Mouse (Mus musculus): ENCODE measurements around the gene Fam219a. TPM values are rescaled to one million over a fixed set of nuclear protein-coding genes. Genes with fewer than 3 reads are reported as not detected.

The Fam219a gene
- polyA plus RNA-seq, 1 experiment from 2014 or later: 3.1 TPM

- no peak overlapping the region for H3K27ac ChIP-seq
- H3K27me3 ChIP-seq: peaks cover 27% of the 10 kb centered on the region
- no peak for ATAC-seq (ENCODE audit: insufficient number of reproducible peaks, insufficient read depth, low FRiP score, low TSS enrichment, low read depth)
- 29% methylated on average over 6 of the region's 6 CpGs for WGBS
- no peak overlapping the region for H3K9ac ChIP-seq
- no peaks in the 10 kb centered on the region for H3K36me3 ChIP-seq
- peak overlapping the region; percentile 26; the same call in 1 of the 2 replicates for H3K4me2 ChIP-seq
- H3K4me1 ChIP-seq: peaks cover 24% of the 10 kb centered on the region
- H3K9me3 ChIP-seq: no peaks in the 10 kb centered on the region
- no peak overlapping the region for H3K4me3 ChIP-seq
Measured at GRCm38 (mm10) chr4:41575914-41576313, 6.6 kb upstream of the Fam219a start.

GRCm38 (mm10) chr4:41573492-41573891, 4.2 kb upstream of the Fam219a start:
- 62% methylated on average over 4 of the region's 4 CpGs for WGBS
- H3K4me3 ChIP-seq: no peak overlapping the region

GRCm38 (mm10) chr4:41571490-41571889, 2.2 kb upstream of the Fam219a start:
- Histone ChIP-seq H3K4me2 (no peak overlapping the region), H3K27ac (no peak overlapping the region), H3K27me3 (peaks cover 40% of the 10 kb centered on the region), H3K4me1 (peaks cover 44% of the 10 kb centered on the region), H3K36me3 (no peaks in the 10 kb centered on the region), H3K9me3 (no peaks in the 10 kb centered on the region), H3K9ac (no peak overlapping the region), H3K4me3 (no peak overlapping the region)
- 25% methylated on average over 5 of the region's 5 CpGs for WGBS
- ATAC-seq (ENCODE audit: insufficient number of reproducible peaks, insufficient read depth, low FRiP score, low TSS enrichment, low read depth): no peak

More at GRCm38 (mm10) chr4:41573492-41573891, 4.2 kb upstream of the Fam219a start:
- peaks cover 31% of the 10 kb centered on the region for H3K27me3 ChIP-seq
- no peak for ATAC-seq (ENCODE audit: insufficient number of reproducible peaks, insufficient read depth, low FRiP score, low TSS enrichment, low read depth)
- H3K4me1 ChIP-seq: peaks cover 32% of the 10 kb centered on the region
- no peak overlapping the region for H3K27ac ChIP-seq
- no peaks in the 10 kb centered on the region for H3K9me3 ChIP-seq
- no peak overlapping the region for H3K4me2 ChIP-seq
- H3K9ac ChIP-seq: no peak overlapping the region
- no peaks in the 10 kb centered on the region for H3K36me3 ChIP-seq

DNA sequence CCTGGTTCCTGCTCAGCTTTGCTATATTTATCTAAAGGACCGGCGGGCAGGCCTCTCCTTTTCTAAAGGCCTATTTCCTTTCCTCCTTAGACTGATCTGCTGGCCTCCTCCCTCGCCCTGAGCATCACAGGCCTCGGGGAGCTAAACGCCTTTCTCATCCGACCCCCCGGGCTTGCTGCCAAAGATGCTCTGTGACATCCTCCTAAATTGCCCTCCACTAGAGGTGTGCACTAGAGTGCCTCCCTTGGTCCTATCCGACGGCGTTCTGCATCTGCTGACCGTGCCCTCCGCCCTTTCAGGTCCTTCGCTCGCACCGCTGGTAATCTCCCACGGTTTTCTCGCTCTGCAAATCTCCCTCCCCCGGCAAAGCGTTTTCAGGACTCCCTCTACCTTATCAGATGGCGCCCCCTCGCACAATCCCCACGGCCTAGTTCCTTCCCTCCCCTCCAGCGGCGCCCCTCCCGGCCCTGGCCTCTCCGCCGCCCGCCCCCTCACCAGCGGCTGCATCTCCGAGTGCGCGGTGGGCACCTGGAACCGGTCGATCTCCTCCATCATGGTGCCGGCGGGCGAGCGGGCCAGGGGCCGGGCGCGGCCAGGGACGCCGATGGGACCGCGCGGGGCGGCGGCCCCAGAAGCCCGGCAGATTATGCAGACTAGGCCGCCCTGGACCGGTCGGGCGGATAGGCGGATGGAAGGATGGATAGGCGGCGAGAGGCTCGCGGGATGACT, 492 bp downstream of the Fam219a start:
- H3K4me2 ChIP-seq: peak overlapping the region; percentile 96
- peaks cover 44% of the 10 kb centered on the region for H3K27me3 ChIP-seq
- H3K4me3 ChIP-seq: peak overlapping the region; percentile 80
- no peaks in the 10 kb centered on the region for H3K9me3 ChIP-seq
- ATAC-seq (ENCODE audit: insufficient number of reproducible peaks, insufficient read depth, low FRiP score, low TSS enrichment, low read depth): no peak; the same call in none of the 2 replicates
- H3K27ac ChIP-seq: no peak overlapping the region; the same call in 1 of the 2 replicates
- peak overlapping the region; percentile 78 for H3K9ac ChIP-seq
- H3K4me1 ChIP-seq: peaks cover 30% of the 10 kb centered on the region
- WGBS: 2% methylated on average over 58 of the region's 58 CpGs
- H3K36me3 ChIP-seq: no peaks in the 10 kb centered on the region

DNA sequence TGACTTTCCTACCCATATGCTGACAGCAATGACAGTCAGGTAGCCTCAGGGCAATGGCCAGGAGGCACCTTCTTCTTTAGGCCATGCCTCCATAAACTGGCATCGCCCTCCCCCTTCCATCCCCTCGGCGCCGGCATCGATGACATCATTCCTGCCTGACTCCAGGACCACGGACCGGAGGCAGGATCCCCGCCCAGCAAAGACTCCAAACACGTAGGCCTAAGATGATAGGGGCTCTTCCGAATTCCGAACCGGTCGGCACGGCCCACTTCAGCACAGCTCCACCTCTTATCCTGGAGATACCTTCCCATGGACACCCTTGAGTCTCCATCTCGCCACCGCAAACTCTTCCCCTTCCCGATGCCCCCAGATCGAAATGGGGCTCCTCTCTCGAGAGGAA, 1.1 kb downstream of the Fam219a start:
- Histone ChIP-seq H3K27ac (no peak overlapping the region), H3K27me3 (peaks cover 43% of the 10 kb centered on the region)

DNA sequence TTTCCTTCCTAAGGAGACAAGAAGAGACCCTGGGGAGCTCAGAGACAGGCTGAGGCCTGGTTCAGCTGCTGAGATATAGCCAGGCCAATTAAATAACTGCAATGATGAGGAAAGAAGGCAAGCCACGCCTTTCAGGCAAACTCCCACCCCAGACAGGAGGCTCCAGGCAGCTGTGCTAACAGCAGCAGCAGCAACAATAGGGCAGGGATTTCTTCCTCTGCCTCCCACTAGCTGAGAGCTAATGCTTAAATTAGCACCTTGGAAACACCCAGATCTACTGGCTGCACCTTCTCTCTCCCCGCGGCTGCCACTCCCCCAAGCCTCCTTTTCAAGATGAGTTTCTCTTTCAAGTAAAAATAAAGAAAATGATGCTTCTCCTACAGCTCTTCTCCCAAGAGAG, 3.2 kb downstream of the Fam219a start:
- Histone ChIP-seq H3K4me1 (peaks cover 23% of the 10 kb centered on the region), H3K9me3 (no peaks in the 10 kb centered on the region), H3K27me3 (peaks cover 32% of the 10 kb centered on the region), H3K4me2 (no peak overlapping the region), H3K4me3 (no peak overlapping the region), H3K9ac (no peak overlapping the region), H3K27ac (no peak overlapping the region), H3K36me3 (no peaks in the 10 kb centered on the region)
- ATAC-seq (ENCODE audit: insufficient number of reproducible peaks, insufficient read depth, low FRiP score, low TSS enrichment, low read depth): no peak
- 10% methylated on average over 3 of the region's 3 CpGs for WGBS

More for the DNA sequence above, 1.1 kb downstream of the Fam219a start:
- no peak for ATAC-seq (ENCODE audit: insufficient number of reproducible peaks, insufficient read depth, low FRiP score, low TSS enrichment, low read depth)
- no peaks in the 10 kb centered on the region for H3K36me3 ChIP-seq
- H3K9ac ChIP-seq: peak overlapping the region; percentile 78
- no peaks in the 10 kb centered on the region for H3K9me3 ChIP-seq
- 5% methylated on average over 19 of the region's 19 CpGs for WGBS
- peaks cover 29% of the 10 kb centered on the region for H3K4me1 ChIP-seq
- peak overlapping the region; percentile 96 for H3K4me2 ChIP-seq
- peak overlapping the region; percentile 80 for H3K4me3 ChIP-seq

- no peak overlapping the region for H3K4me3 ChIP-seq
- H3K9me3 ChIP-seq: no peaks in the 10 kb centered on the region
- no peak overlapping the region for H3K27ac ChIP-seq
- peaks cover 14% of the 10 kb centered on the region for H3K4me1 ChIP-seq
- H3K4me2 ChIP-seq: no peak overlapping the region
- 85% methylated on average over 5 of the region's 5 CpGs for WGBS
- no peak for ATAC-seq (ENCODE audit: insufficient number of reproducible peaks, insufficient read depth, low FRiP score, low TSS enrichment, low read depth)
- H3K36me3 ChIP-seq: no peaks in the 10 kb centered on the region
- H3K9ac ChIP-seq: no peak overlapping the region
- H3K27me3 ChIP-seq: peaks cover 20% of the 10 kb centered on the region
Measured at GRCm38 (mm10) chr4:41563297-41563696, 6.0 kb downstream of the Fam219a start.

GRCm38 (mm10) chr4:41557092-41557491, 12.2 kb downstream of the Fam219a start:
- H3K27me3 ChIP-seq: peaks cover 7% of the 10 kb centered on the region
- H3K36me3 ChIP-seq: no peaks in the 10 kb centered on the region
- H3K9me3 ChIP-seq: no peaks in the 10 kb centered on the region
- H3K4me2 ChIP-seq: no peak overlapping the region
- no peak for ATAC-seq (ENCODE audit: insufficient number of reproducible peaks, insufficient read depth, low FRiP score, low TSS enrichment, low read depth)
- no peak overlapping the region for H3K9ac ChIP-seq
- WGBS: 72% methylated on average over 3 of the region's 3 CpGs
- no peak overlapping the region for H3K4me3 ChIP-seq
- peaks cover 34% of the 10 kb centered on the region for H3K4me1 ChIP-seq
- no peak overlapping the region for H3K27ac ChIP-seq

DNA sequence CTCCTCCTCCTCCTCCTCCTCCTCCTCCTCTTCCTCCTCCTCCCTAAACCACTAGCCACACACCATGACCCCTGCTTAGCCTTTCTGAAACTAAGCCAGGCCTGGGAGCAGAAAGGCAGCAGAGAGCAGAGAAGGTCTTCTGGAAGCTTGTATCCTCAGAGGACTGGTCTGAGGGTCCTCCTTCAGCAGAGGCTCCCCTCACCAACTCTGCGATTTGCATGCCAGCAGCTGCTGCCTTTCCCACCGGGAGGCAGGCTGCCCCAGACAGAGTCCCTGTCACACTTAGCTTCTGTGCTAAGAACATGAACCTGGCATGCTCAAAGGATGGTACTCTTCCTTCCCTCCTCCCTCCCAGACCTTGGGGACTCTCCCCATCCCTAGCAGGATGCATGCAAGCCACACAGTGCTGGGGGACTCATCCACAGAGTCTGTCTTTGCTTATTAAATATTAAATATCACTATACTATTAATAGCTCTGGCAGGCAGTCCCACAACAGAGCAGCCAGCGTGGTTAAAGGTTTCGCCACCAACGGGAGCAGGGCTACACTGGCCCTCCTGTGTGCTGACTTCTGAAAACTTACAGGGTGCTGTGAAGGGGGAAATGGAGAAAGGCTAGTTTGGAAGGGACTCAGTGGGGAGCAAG, 12.9 kb downstream of the Fam219a start:
- no peaks in the 10 kb centered on the region for H3K36me3 ChIP-seq
- ATAC-seq (ENCODE audit: insufficient number of reproducible peaks, insufficient read depth, low FRiP score, low TSS enrichment, low read depth): no peak
- H3K9me3 ChIP-seq: no peaks in the 10 kb centered on the region
- peaks cover 7% of the 10 kb centered on the region for H3K27me3 ChIP-seq
- no peak overlapping the region for H3K4me3 ChIP-seq
- no peak overlapping the region for H3K4me2 ChIP-seq
- 48% methylated on average over 5 of the region's 5 CpGs for WGBS
- H3K27ac ChIP-seq: no peak overlapping the region
- 0 out of 2 replicates have a peak overlapping the region, but pooled peaks have one; percentile 27 for H3K9ac ChIP-seq
- H3K4me1 ChIP-seq: peaks cover 34% of the 10 kb centered on the region

GRCm38 (mm10) chr4:41554994-41555663, 14.2 kb downstream of the Fam219a start:
- Histone ChIP-seq H3K4me1 (peaks cover 34% of the 10 kb centered on the region), H3K27ac (no peak overlapping the region), H3K27me3 (peaks cover 7% of the 10 kb centered on the region), H3K4me3 (no peak overlapping the region), H3K36me3 (no peaks in the 10 kb centered on the region), H3K4me2 (no peak overlapping the region), H3K9me3 (no peaks in the 10 kb centered on the region), H3K9ac (0 out of 2 replicates have a peak overlapping the region, but pooled peaks have one; percentile 27)
- WGBS: 66% methylated on average over 14 of the region's 14 CpGs
- ATAC-seq (ENCODE audit: insufficient number of reproducible peaks, insufficient read depth, low FRiP score, low TSS enrichment, low read depth): no peak

DNA sequence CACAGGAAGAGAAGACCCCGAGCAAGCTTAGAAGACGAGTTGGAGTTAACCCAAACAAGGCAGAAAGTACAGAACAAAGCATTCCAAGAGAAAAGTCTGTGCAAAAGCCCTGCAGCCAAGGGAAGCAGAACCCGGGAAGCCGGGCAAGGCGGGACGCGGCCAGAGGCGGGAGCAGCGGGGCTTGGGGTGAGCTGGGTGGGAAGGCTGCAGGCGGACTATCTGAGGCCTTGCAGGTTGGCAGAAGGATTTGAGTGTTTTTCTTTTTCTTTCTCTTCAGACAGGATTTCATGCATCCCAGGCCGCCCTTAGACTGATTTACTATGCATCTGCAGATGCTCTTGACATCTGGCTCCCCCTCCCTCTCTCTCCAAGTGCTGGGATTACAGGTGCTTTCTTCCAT, 16.2 kb downstream of the Fam219a start:
- Histone ChIP-seq H3K27me3 (peaks cover 6% of the 10 kb centered on the region), H3K9ac (no peak overlapping the region), H3K36me3 (no peaks in the 10 kb centered on the region), H3K4me3 (no peak overlapping the region), H3K4me2 (no peak overlapping the region), H3K4me1 (peaks cover 34% of the 10 kb centered on the region), H3K9me3 (no peaks in the 10 kb centered on the region), H3K27ac (no peak overlapping the region)
- WGBS: 47% methylated on average over 11 of the region's 11 CpGs
- ATAC-seq (ENCODE audit: insufficient number of reproducible peaks, insufficient read depth, low FRiP score, low TSS enrichment, low read depth): no peak

Measured in embryonic facial prominence, embryonic 13.5 days (tissue).